Mouse (Mus musculus): Measurements from ENCODE around the gene Cabin1.

- TF ChIP-seq CTCF (IDR thresholded peaks at IDR 0.05) = no peak
- TF ChIP-seq EP300 (IDR thresholded peaks at IDR 0.05) = no peak
Measured at GRCm38 (mm10) chr10:75634610-75635009, 129.5 kb downstream of the Cabin1 start.
